Mouse (Mus musculus): ENCODE measurements around the gene Drap1. TPM values are rescaled to one million over a fixed set of nuclear protein-coding genes. Genes with fewer than 3 reads are reported as not detected.

The Drap1 gene
- polyA plus RNA-seq, 1 experiment: 59.6 TPM

- H3K27ac ChIP-seq (ENCODE audit: insufficient read depth, low read length): peak within 1 kb of the TSS; percentile 99
- TF ChIP-seq POLR2A (IDR thresholded peaks at IDR 0.05; ENCODE audit: low read depth, low read length) (peak; percentile 96), CTCF (IDR thresholded peaks at IDR 0.05; ENCODE audit: extremely low read depth, insufficient read depth, insufficient read length, insufficient replicate concordance) (no peak)
- WGBS: 1% methylated on average over 43 of the region's 43 CpGs
- peak within 1 kb of the TSS; percentile 97 for H3K4me3 ChIP-seq (ENCODE audit: extremely low read depth, insufficient read depth, insufficient read length)
- peaks cover 7% of the 10 kb centered on the region; the same call in 1 of the 2 replicates for H3K4me1 ChIP-seq (ENCODE audit: control insufficient read depth, insufficient read depth, insufficient read length)
- DNase-seq (ENCODE audit: low read depth in 1 of 2, low spot score in 2 of 2): peak; percentile 93 to 95
- H3K36me3 ChIP-seq (ENCODE audit: control insufficient read depth, insufficient read depth, low read length): peaks cover 18% of the 10 kb centered on the region
- H3K27me3 ChIP-seq (ENCODE audit: control insufficient read depth, insufficient read depth, low read length): no peaks in the 10 kb centered on the region
These were observed 36.1 kb downstream of the Drap1 start, which contains the start of gene Sart1 for GRCm38 (mm10) chr19:5388588-5389242. TSS of gene Sart1 (minus strand) at chr19:5388703.

- peak overlapping the region; percentile 93 for H3K4me3 ChIP-seq (ENCODE audit: extremely low read depth, insufficient read depth, insufficient read length)
- H3K27ac ChIP-seq (ENCODE audit: insufficient read depth, low read length): peak overlapping the region; percentile 90
- H3K27me3 ChIP-seq (ENCODE audit: control insufficient read depth, insufficient read depth, low read length): no peaks in the 10 kb centered on the region
- TF ChIP-seq CTCF (IDR thresholded peaks at IDR 0.05; ENCODE audit: extremely low read depth, insufficient read depth, insufficient read length, insufficient replicate concordance): no peak
- TF ChIP-seq POLR2A (IDR thresholded peaks at IDR 0.05; ENCODE audit: low read depth, low read length): no peak
- peaks cover 25% of the 10 kb centered on the region for H3K36me3 ChIP-seq (ENCODE audit: control insufficient read depth, insufficient read depth, low read length)
- H3K4me1 ChIP-seq (ENCODE audit: control insufficient read depth, insufficient read depth, insufficient read length): peaks cover 7% of the 10 kb centered on the region; the same call in 1 of the 2 replicates
- DNase-seq (ENCODE audit: low read depth in 1 of 2, low spot score in 2 of 2): no peak
- 1% methylated on average over 42 of the region's 43 CpGs for WGBS
These were observed 36.8 kb downstream of the Drap1 start for GRCm38 (mm10) chr19:5388011-5388441.

GRCm38 (mm10) chr19:5384715-5385114 lies 40.1 kb downstream of the Drap1 start:
- H3K36me3 ChIP-seq (ENCODE audit: control insufficient read depth, insufficient read depth, low read length): peaks cover 57% of the 10 kb centered on the region
- no peaks in the 10 kb centered on the region; the same call in 1 of the 2 replicates for H3K4me1 ChIP-seq (ENCODE audit: control insufficient read depth, insufficient read depth, insufficient read length)
- 95% methylated on average over 8 of the region's 8 CpGs for WGBS
- no peaks in the 10 kb centered on the region for H3K27me3 ChIP-seq (ENCODE audit: control insufficient read depth, insufficient read depth, low read length)
- no peak overlapping the region for H3K4me3 ChIP-seq (ENCODE audit: extremely low read depth, insufficient read depth, insufficient read length)
- TF ChIP-seq POLR2A (IDR thresholded peaks at IDR 0.05; ENCODE audit: low read depth, low read length) (no peak), CTCF (IDR thresholded peaks at IDR 0.05; ENCODE audit: extremely low read depth, insufficient read depth, insufficient read length, insufficient replicate concordance) (no peak)
- DNase-seq (ENCODE audit: low read depth in 1 of 2, low spot score in 2 of 2): no peak
- H3K27ac ChIP-seq (ENCODE audit: insufficient read depth, low read length): no peak overlapping the region

GRCm38 (mm10) chr19:5383326-5383725 lies 41.5 kb downstream of the Drap1 start:
- H3K4me1 ChIP-seq (ENCODE audit: control insufficient read depth, insufficient read depth, insufficient read length): no peaks in the 10 kb centered on the region
- no peaks in the 10 kb centered on the region for H3K27me3 ChIP-seq (ENCODE audit: control insufficient read depth, insufficient read depth, low read length)
- TF ChIP-seq POLR2A (IDR thresholded peaks at IDR 0.05; ENCODE audit: low read depth, low read length) (no peak), CTCF (IDR thresholded peaks at IDR 0.05; ENCODE audit: extremely low read depth, insufficient read depth, insufficient read length, insufficient replicate concordance) (no peak)
- H3K27ac ChIP-seq (ENCODE audit: insufficient read depth, low read length): no peak overlapping the region
- H3K4me3 ChIP-seq (ENCODE audit: extremely low read depth, insufficient read depth, insufficient read length): no peak overlapping the region
- no peak for DNase-seq (ENCODE audit: low read depth in 1 of 2, low spot score in 2 of 2)
- H3K36me3 ChIP-seq (ENCODE audit: control insufficient read depth, insufficient read depth, low read length): peaks cover 66% of the 10 kb centered on the region
- WGBS: 96% methylated on average over 12 of the region's 12 CpGs

- H3K27ac ChIP-seq (ENCODE audit: insufficient read depth, low read length): no peak overlapping the region
- H3K27me3 ChIP-seq (ENCODE audit: control insufficient read depth, insufficient read depth, low read length): no peaks in the 10 kb centered on the region
- TF ChIP-seq CTCF (IDR thresholded peaks at IDR 0.05; ENCODE audit: extremely low read depth, insufficient read depth, insufficient read length, insufficient replicate concordance): no peak
- TF ChIP-seq POLR2A (IDR thresholded peaks at IDR 0.05; ENCODE audit: low read depth, low read length): no peak
- H3K4me1 ChIP-seq (ENCODE audit: control insufficient read depth, insufficient read depth, insufficient read length): no peaks in the 10 kb centered on the region
- no peak for DNase-seq (ENCODE audit: low read depth in 1 of 2, low spot score in 2 of 2)
- H3K36me3 ChIP-seq (ENCODE audit: control insufficient read depth, insufficient read depth, low read length): peaks cover 39% of the 10 kb centered on the region
- no peak overlapping the region for H3K4me3 ChIP-seq (ENCODE audit: extremely low read depth, insufficient read depth, insufficient read length)
- WGBS: 96% methylated on average over 1 of the region's 1 CpGs
These were observed 47.3 kb downstream of the Drap1 start for GRCm38 (mm10) chr19:5377446-5377845.

- H3K27ac ChIP-seq (ENCODE audit: insufficient read depth, low read length): no peak overlapping the region
- no peak overlapping the region for H3K4me3 ChIP-seq (ENCODE audit: extremely low read depth, insufficient read depth, insufficient read length)
- no peak for DNase-seq (ENCODE audit: low read depth in 1 of 2, low spot score in 2 of 2)
These were observed 50.0 kb downstream of the Drap1 start for GRCm38 (mm10) chr19:5374748-5375147.

GRCm38 (mm10) chr19:5374177-5374576 lies 50.6 kb downstream of the Drap1 start:
- TF ChIP-seq CTCF (IDR thresholded peaks at IDR 0.05; ENCODE audit: extremely low read depth, insufficient read depth, insufficient read length, insufficient replicate concordance) (no peak), POLR2A (IDR thresholded peaks at IDR 0.05; ENCODE audit: low read depth, low read length) (no peak)
- WGBS: 85% methylated on average over 4 of the region's 4 CpGs
- Histone ChIP-seq H3K36me3 (ENCODE audit: control insufficient read depth, insufficient read depth, low read length) (peaks cover 21% of the 10 kb centered on the region), H3K27me3 (ENCODE audit: control insufficient read depth, insufficient read depth, low read length) (no peaks in the 10 kb centered on the region), H3K4me3 (ENCODE audit: extremely low read depth, insufficient read depth, insufficient read length) (no peak overlapping the region), H3K27ac (ENCODE audit: insufficient read depth, low read length) (no peak overlapping the region), H3K4me1 (ENCODE audit: control insufficient read depth, insufficient read depth, insufficient read length) (no peaks in the 10 kb centered on the region)
- no peak for DNase-seq (ENCODE audit: low read depth in 1 of 2, low spot score in 2 of 2)

More at GRCm38 (mm10) chr19:5374748-5375147, 50.0 kb downstream of the Drap1 start:
- TF ChIP-seq CTCF (IDR thresholded peaks at IDR 0.05; ENCODE audit: extremely low read depth, insufficient read depth, insufficient read length, insufficient replicate concordance): no peak
- no peak for TF ChIP-seq POLR2A (IDR thresholded peaks at IDR 0.05; ENCODE audit: low read depth, low read length)
- peaks cover 24% of the 10 kb centered on the region for H3K36me3 ChIP-seq (ENCODE audit: control insufficient read depth, insufficient read depth, low read length)
- H3K4me1 ChIP-seq (ENCODE audit: control insufficient read depth, insufficient read depth, insufficient read length): no peaks in the 10 kb centered on the region
- no peaks in the 10 kb centered on the region for H3K27me3 ChIP-seq (ENCODE audit: control insufficient read depth, insufficient read depth, low read length)
- WGBS: 91% methylated on average over 4 of the region's 4 CpGs

Other genes with a start within 250 kb of the Drap1 start
- 35.0 and 44.5 TPM in 2 replicates for gene Pacs1, start 151.9 kb downstream of the Drap1 start, polyA plus RNA-seq (2012; rRNA removed)
- 117 and 144 TPM in 2 replicates for gene Sf3b2, start 129.5 kb downstream of the Drap1 start, polyA plus RNA-seq (2012; rRNA removed)
- 0.37 and 0.69 TPM in 2 replicates for gene Gal3st3, start 126.6 kb downstream of the Drap1 start, polyA plus RNA-seq (2012; rRNA removed)
- not detected in 2 replicates for gene Catsper1, start 89.2 kb downstream of the Drap1 start, polyA plus RNA-seq (2012; rRNA removed)
- gene Cst6, start 75.4 kb downstream of the Drap1 start, polyA plus RNA-seq (2012; rRNA removed): 0.32 and 0.82 TPM in 2 replicates
- 17.4 and 20.0 TPM in 2 replicates for gene Eif1ad, start 58.2 kb downstream of the Drap1 start, polyA plus RNA-seq (2012; rRNA removed)
- 72.0 and 79.8 TPM in 2 replicates for gene Banf1, start 57.8 kb downstream of the Drap1 start, polyA plus RNA-seq (2012; rRNA removed)
- 19.2 and 27.3 TPM in 2 replicates for gene Sart1, start 36.3 kb downstream of the Drap1 start, polyA plus RNA-seq (2012; rRNA removed)
- gene Tsga10ip, start 22.5 kb downstream of the Drap1 start, polyA plus RNA-seq (2012; rRNA removed): 1.9 and 2.3 TPM in 2 replicates
- 76.4 and 95.8 TPM in 2 replicates for gene AI837181, start 165 bp upstream of the Drap1 start, polyA plus RNA-seq (2012; rRNA removed)
- 0.04 and 0.40 TPM in 2 replicates for gene Fosl1, start 22.6 kb upstream of the Drap1 start, polyA plus RNA-seq (2012; rRNA removed)
- gene Ccdc85b, start 32.9 kb upstream of the Drap1 start, polyA plus RNA-seq (2012; rRNA removed): 5.3 and 6.8 TPM in 2 replicates
- 80.4 and 131 TPM in 2 replicates for gene Fibp, start 35.6 kb upstream of the Drap1 start, polyA plus RNA-seq (2012; rRNA removed)
- gene Ctsw, start 43.5 kb upstream of the Drap1 start, polyA plus RNA-seq (2012; rRNA removed): 27.6 and 34.3 TPM in 2 replicates
- gene Efemp2, start 49.0 kb upstream of the Drap1 start, polyA plus RNA-seq (2012; rRNA removed): 21.7 and 29.4 TPM in 2 replicates
- 41.5 and 53.9 TPM in 2 replicates for gene Mus81, start 63.4 kb upstream of the Drap1 start, polyA plus RNA-seq (2012; rRNA removed)
- gene Cfl1, start 65.5 kb upstream of the Drap1 start, polyA plus RNA-seq (2012; rRNA removed): 427 and 734 TPM in 2 replicates
- gene 1700020D05Rik, start 78.8 kb upstream of the Drap1 start, polyA plus RNA-seq (2012; rRNA removed): 0.77 and 1.5 TPM in 2 replicates
- gene Snx32, start 85.6 kb upstream of the Drap1 start, polyA plus RNA-seq (2012; rRNA removed): 10.8 and 12.2 TPM in 2 replicates
- gene Ovol1, start 135.7 kb upstream of the Drap1 start, polyA plus RNA-seq (2012; rRNA removed): 0.05 TPM in 2 replicates
- 18.6 and 25.0 TPM in 2 replicates for gene Ap5b1, start 143.0 kb upstream of the Drap1 start, polyA plus RNA-seq (2012; rRNA removed)
- 47.8 and 74.6 TPM in 2 replicates for gene Rnaseh2c, start 176.9 kb upstream of the Drap1 start, polyA plus RNA-seq (2012; rRNA removed)
- 37.3 and 46.1 TPM in 2 replicates for gene Kat5, start 185.3 kb upstream of the Drap1 start, polyA plus RNA-seq (2012; rRNA removed)
- gene Rela, start 212.5 kb upstream of the Drap1 start, polyA plus RNA-seq (2012; rRNA removed): 87.1 and 110 TPM in 2 replicates
- 417 and 497 TPM in 2 replicates for gene Sipa1, start 238.7 kb upstream of the Drap1 start, polyA plus RNA-seq (2012; rRNA removed)

Data from spleen, adult 2 months (tissue).